Comparison of ENCODE assay signal across 27 mouse cellular contexts in the genomic region with DNA sequence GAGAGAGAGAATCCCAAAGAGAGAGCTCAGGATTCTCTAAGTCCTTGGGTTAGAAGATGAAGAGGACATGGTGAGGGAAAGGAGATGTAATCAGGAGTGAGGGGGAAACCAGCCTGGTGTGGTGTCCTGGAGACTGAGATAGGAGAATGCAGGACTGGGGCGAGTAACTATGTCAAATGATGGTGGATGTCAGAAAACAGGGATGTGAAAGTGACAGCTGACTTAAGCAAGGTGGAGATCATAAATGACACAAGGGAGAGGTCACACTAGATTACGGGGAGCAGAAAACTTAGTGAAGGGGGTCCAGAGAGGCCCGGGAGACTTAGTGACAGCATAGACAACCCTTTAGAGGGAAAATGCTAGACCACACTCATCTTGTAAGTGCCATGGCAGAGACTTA. TPM values are rescaled to one million over a fixed set of nuclear protein-coding genes. Genes with fewer than 3 reads are reported as not detected.
"Had no signal": no experiment of that assay in that cellular context is flagged by ENCODE, and none has a peak within 500 bp of the region (broad histone marks: within the 10 kb centered on the region; RNA-seq: fewer than 3 reads in every experiment).

No protein-coding gene starts in this region.

- DNase-seq: kidney, adult 2 months; kidney, postnatal 25 days; layer of hippocampus, postnatal 36 days; liver, embryonic 13.5 days; lung, adult 2 months; lung, postnatal 14 days; lung, postnatal 4 days; thymus, adult 18-20 months had no signal

- ATAC-seq: midbrain, embryonic 13.5 days; midbrain, embryonic 16.5 days had no signal

- H3K4me1 ChIP-seq: liver, embryonic 13.5 days had no signal

- H3K4me3 ChIP-seq: layer of hippocampus, adult 2 months; left cerebral cortex, adult 2 months; liver, embryonic 13.5 days; midbrain, embryonic 10.5 days; midbrain, embryonic 13.5 days; myocyte; neural tube, embryonic 13.5 days had no signal

- H3K9ac ChIP-seq: liver, embryonic 13.5 days; midbrain, embryonic 13.5 days; neural tube, embryonic 13.5 days had no signal

- H3K36me3 ChIP-seq: liver, embryonic 13.5 days; midbrain, embryonic 10.5 days; midbrain, embryonic 13.5 days; neural tube, embryonic 13.5 days had no signal

- H3K4me2 ChIP-seq: liver, embryonic 13.5 days; midbrain, embryonic 13.5 days; neural tube, embryonic 13.5 days had no signal

- H3K27me3 ChIP-seq: liver, embryonic 13.5 days; megakaryocyte, embryonic 14.5 days; midbrain, embryonic 13.5 days; neural tube, embryonic 13.5 days had no signal

- H3K27ac ChIP-seq: kidney, postnatal 0 days; layer of hippocampus, adult 2 months; left cerebral cortex, adult 2 months; liver, embryonic 13.5 days; midbrain, embryonic 10.5 days; midbrain, embryonic 13.5 days; neural tube, embryonic 13.5 days; stomach, postnatal 0 days had no signal

- H3K9me3 ChIP-seq: liver, embryonic 13.5 days; megakaryocyte, embryonic 14.5 days; midbrain, embryonic 10.5 days; midbrain, embryonic 13.5 days; neural tube, embryonic 13.5 days had no signal

RNA-seq across cellular contexts. Expression of a gene that starts 23.8 kb away (rescaled TPM):
- total RNA-seq: layer of hippocampus, adult 2 months; layer of hippocampus, postnatal 10 days; layer of hippocampus, postnatal 36 days; left cerebral cortex, adult 2 months; left cerebral cortex, postnatal 10 days; left cerebral cortex, postnatal 36 days; neutrophil, adult 5-6 weeks had no signal
- polyA plus RNA-seq: kidney, embryonic 14.5 days; kidney, postnatal 0 days; limb, embryonic 11.5 days; limb, embryonic 14.5 days; liver, embryonic 13.5 days; liver, embryonic 16.5 days; midbrain, embryonic 10.5 days; midbrain, embryonic 13.5 days; midbrain, embryonic 16.5 days; neural tube, embryonic 13.5 days; stomach, embryonic 14.5 days had no signal
